Mouse (Mus musculus) heart, postnatal 0 days (tissue): ENCODE data around the gene Skida1. TPM values are rescaled to one million over a fixed set of nuclear protein-coding genes. Genes with fewer than 3 reads are reported as not detected.

ENCODE experiments used
- ATAC-seq: fragments of 200-750 bp; cut with Nextera tagmentation; 2 replicates; pipeline ENCODE4 v1.8.0; 2017; ENCODE audit warnings: low read depth, moderate number of reproducible peaks, moderate library complexity; ENCODE audit not compliant: insufficient read depth
- DNase-seq: peaks from one replicate; pipeline ENCODE4 v3.0.0-alpha.2; 2016; ENCODE audit warnings: low spot score
- H3K27ac ChIP-seq: fragments of 300-500 bp; sonication (generic); 2 replicates; pipeline ENCODE4 v1.5.1; 2014; ENCODE audit warnings: low read depth, mild to moderate bottlenecking
- H3K27me3 ChIP-seq: fragments of 300-500 bp; sonication (generic); 2 replicates; pipeline ENCODE4 v1.6.1; 2014; ENCODE audit warnings: low read length, mixed read lengths; ENCODE audit not compliant: control insufficient read depth, insufficient read depth
- H3K36me3 ChIP-seq: fragments of 300-500 bp; sonication (generic); replicated peaks from 2 replicates; pipeline ENCODE4 v1.6.1; 2014; ENCODE audit warnings: low read length, mixed read lengths; ENCODE audit not compliant: control insufficient read depth, insufficient read depth
- H3K4me1 ChIP-seq: fragments of 300-500 bp; sonication (generic); 2 replicates; pipeline ENCODE4 v1.6.1; 2014; ENCODE audit warnings: antibody characterized with exemption; ENCODE audit not compliant: control insufficient read depth, insufficient read depth
- H3K4me2 ChIP-seq: fragments of 300-500 bp; sonication (generic); 2 replicates; pipeline ENCODE4 v1.6.1; 2014; ENCODE audit warnings: low read depth, mild to moderate bottlenecking, low read length, moderate library complexity
- H3K4me3 ChIP-seq: fragments of 300-500 bp; sonication (generic); 2 replicates; pipeline ENCODE4 v1.5.1; 2014; ENCODE audit warnings: low read depth, low read length
- H3K9ac ChIP-seq: fragments of 300-500 bp; sonication (generic); replicated peaks from 2 replicates; pipeline ENCODE4 v1.6.1; 2014; ENCODE audit warnings: low read depth, low read length, mixed read lengths
- H3K9me3 ChIP-seq: fragments of 300-500 bp; sonication (generic); replicated peaks from 2 replicates; pipeline ENCODE4 v1.6.1; 2016; ENCODE audit warnings: low read length; ENCODE audit not compliant: control insufficient read depth
- CTCF ChIP-seq: IDR thresholded peaks from 2 replicates; pipeline ENCODE4 v1.5.1; 2016; ENCODE audit warnings: antibody characterized with exemption, control low read depth, low read depth
- EP300 ChIP-seq: IDR thresholded peaks from 2 replicates; pipeline ENCODE4 v1.6.1; 2016; ENCODE audit warnings: antibody characterized with exemption, low read depth
- WGBS: fragments of 180-500 bp; shearing (Covaris S2); extraction: QIAGEN DNeasy Blood & Tissue Kit; methylation state at CpG from one replicate; pipeline ENCODE4 v1.1.7; 2014; 5-methylcytosine and 5-hydroxymethylcytosine counted together
- polyA plus RNA-seq: library from polyadenylated mRNA; unstranded; fragments of >200 nt; fragmentation: Nextera tagmentation; extraction: Ambion mirVana; gene quantifications from 2 replicates; pipeline ENCODE4 v1.2.1, GENCODE M21; 2015
- total RNA-seq: library from RNA; depleted of rRNA; stranded (reverse); fragments of >200 nt; gene quantifications from 2 replicates; pipeline ENCODE4 v1.2.3, GENCODE M21; 2014; ENCODE audit warnings: low replicate concordance

Gene Skida1
- total and polyA plus RNA-seq, 2 experiments from 2014 or later, result 2.2 to 7.1 TPM

- WGBS, result 26% methylated on average over 2 of the region's 2 CpGs
Measured at GRCm38 (mm10) chr2:18059063-18059462, 10.2 kb upstream of the Skida1 start.

GRCm38 (mm10) chr2:18058146-18058708 lies 9.4 kb upstream of the Skida1 start:
- Histone ChIP-seq H3K9me3 (no peaks in the 10 kb centered on the region), H3K4me2 (peak overlapping the region; percentile 76), H3K4me1 (peaks cover 20% of the 10 kb centered on the region; the same call in 1 of the 2 replicates), H3K4me3 (peak overlapping the region; percentile 75), H3K27ac (peak overlapping the region; percentile 99), H3K9ac (peak overlapping the region; percentile 92), H3K36me3 (no peaks in the 10 kb centered on the region), H3K27me3 (no peaks in the 10 kb centered on the region)
- WGBS, result 21% methylated on average over 9 of the region's 9 CpGs
- TF ChIP-seq EP300, result no peak
- TF ChIP-seq CTCF, result no peak
- ATAC-seq (no peak), DNase-seq (no peak)

More at GRCm38 (mm10) chr2:18059063-18059462, 10.2 kb upstream of the Skida1 start:
- H3K4me1 ChIP-seq, result peaks cover 21% of the 10 kb centered on the region; the same call in 1 of the 2 replicates
- ATAC-seq (no peak), DNase-seq (no peak)
- H3K9ac ChIP-seq, result no peak overlapping the region
- TF ChIP-seq EP300, result no peak
- TF ChIP-seq CTCF, result no peak
- H3K27me3 ChIP-seq, result no peaks in the 10 kb centered on the region
- peak overlapping the region; percentile 76 for H3K4me2 ChIP-seq
- H3K4me3 ChIP-seq, result no peak overlapping the region
- no peaks in the 10 kb centered on the region for H3K36me3 ChIP-seq
- H3K27ac ChIP-seq, result peak overlapping the region; percentile 38; the same call in 1 of the 2 replicates
- no peaks in the 10 kb centered on the region for H3K9me3 ChIP-seq

GRCm38 (mm10) chr2:18057336-18058145 lies 8.7 kb upstream of the Skida1 start:
- peak overlapping the region; percentile 99 for H3K27ac ChIP-seq
- peak overlapping the region; percentile 75 for H3K4me3 ChIP-seq
- no peak for TF ChIP-seq CTCF
- TF ChIP-seq EP300, result no peak
- peak; percentile 68 for DNase-seq
- H3K36me3 ChIP-seq, result no peaks in the 10 kb centered on the region
- H3K9me3 ChIP-seq, result no peaks in the 10 kb centered on the region
- H3K4me1 ChIP-seq, result peaks cover 17% of the 10 kb centered on the region; the same call in 1 of the 2 replicates
- peak overlapping the region; percentile 92 for H3K9ac ChIP-seq
- H3K4me2 ChIP-seq, result peak overlapping the region; percentile 76
- ATAC-seq, result no peak
- WGBS, result under 1% methylated on average over 48 of the region's 48 CpGs
- H3K27me3 ChIP-seq, result no peaks in the 10 kb centered on the region

GRCm38 (mm10) chr2:18056786-18057255 lies 8.0 kb upstream of the Skida1 start:
- Histone ChIP-seq H3K27ac (peak overlapping the region; percentile 99), H3K9me3 (no peaks in the 10 kb centered on the region), H3K4me1 (peaks cover 17% of the 10 kb centered on the region; the same call in 1 of the 2 replicates), H3K4me2 (peak overlapping the region; percentile 76), H3K9ac (peak overlapping the region; percentile 92), H3K36me3 (no peaks in the 10 kb centered on the region), H3K27me3 (no peaks in the 10 kb centered on the region), H3K4me3 (peak overlapping the region; percentile 75)
- DNase-seq, result peak; percentile 98
- WGBS, result under 1% methylated on average over 30 of the region's 50 CpGs
- no peak; the same call in 1 of the 2 replicates for TF ChIP-seq EP300
- no peak for TF ChIP-seq CTCF
- ATAC-seq, result peak; percentile 94

GRCm38 (mm10) chr2:18055929-18056785 lies 7.3 kb upstream of the Skida1 start:
- TF ChIP-seq EP300 (peak; percentile 61; the same call in 1 of the 2 replicates), CTCF (no peak)
- Histone ChIP-seq H3K4me1 (peaks cover 20% of the 10 kb centered on the region; the same call in 1 of the 2 replicates), H3K27me3 (no peaks in the 10 kb centered on the region), H3K36me3 (no peaks in the 10 kb centered on the region), H3K9ac (peak overlapping the region; percentile 92), H3K4me3 (peak overlapping the region; percentile 75), H3K4me2 (peak overlapping the region; percentile 76), H3K27ac (peak overlapping the region; percentile 99), H3K9me3 (no peaks in the 10 kb centered on the region)
- DNase-seq (peak; percentile 92), ATAC-seq (peak; percentile 87)
- under 1% methylated on average over 47 of the region's 66 CpGs for WGBS
